Mouse (Mus musculus) embryonic fibroblast, embryonic 13.5 days (primary cell): Measurements from ENCODE around the gene Fsd2. TPM values are rescaled to one million over a fixed set of nuclear protein-coding genes. Genes with fewer than 3 reads are reported as not detected.

ENCODE experiments used
- H3K27ac ChIP-seq: 2 replicates; pipeline ENCODE4 v1.5.1; 2012; ENCODE audit warnings: low read length, control low read depth, inconsistent platforms; ENCODE audit not compliant: insufficient read depth
- H3K4me1 ChIP-seq: 2 replicates; pipeline ENCODE4 v1.6.1; 2011; ENCODE audit warnings: low read length; ENCODE audit not compliant: control insufficient read depth, insufficient read depth
- H3K4me3 ChIP-seq: 2 replicates; pipeline ENCODE4 v1.5.1; 2011; ENCODE audit warnings: mild to moderate bottlenecking, control low read depth, low read length; ENCODE audit not compliant: insufficient read depth
- CTCF ChIP-seq: IDR thresholded peaks from 2 replicates; pipeline ENCODE4 v1.5.1; 2011; ENCODE audit warnings: mild to moderate bottlenecking, control low read depth, low read length, moderate library complexity, borderline replicate concordance; ENCODE audit not compliant: insufficient read depth
- POLR2A ChIP-seq: IDR thresholded peaks from 2 replicates; pipeline ENCODE4 v1.6.1; 2011; ENCODE audit warnings: low read depth, mild to moderate bottlenecking, control low read depth, low read length, moderate library complexity
- polyA plus RNA-seq: library from polyadenylated mRNA; stranded (reverse); fragments of >200 nt; gene quantifications from 2 replicates; pipeline ENCODE4 v1.2.4, GENCODE M21; 2011; ENCODE audit warnings: low read depth; ENCODE audit not compliant: missing spikeins, insufficient read length

Gene Fsd2
- polyA plus RNA-seq, 1 experiment: not detected

DNA sequence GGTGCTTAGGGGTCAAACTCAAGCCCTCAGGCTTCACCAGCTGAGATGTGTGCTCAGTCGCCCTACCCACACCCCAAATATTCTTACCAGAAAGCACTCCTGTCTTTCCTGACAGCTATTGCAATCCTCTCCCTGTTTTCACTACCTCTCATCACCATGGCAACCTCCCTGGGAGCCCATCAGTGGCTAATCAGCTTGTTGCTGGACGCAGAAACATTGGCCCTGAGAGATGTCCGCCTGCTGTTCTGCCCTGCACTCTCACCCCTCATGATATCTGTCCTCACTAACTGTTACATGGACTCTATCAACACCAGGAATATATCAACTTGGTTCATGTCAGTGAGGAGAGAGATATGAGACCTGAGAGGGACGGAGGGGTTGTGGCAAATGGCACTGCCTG lies 13.2 kb downstream of the Fsd2 start:
- no peak for TF ChIP-seq POLR2A
- no peak for TF ChIP-seq CTCF
- Histone ChIP-seq H3K4me3 (no peak overlapping the region), H3K4me1 (no peaks in the 10 kb centered on the region), H3K27ac (no peak overlapping the region)

DNA sequence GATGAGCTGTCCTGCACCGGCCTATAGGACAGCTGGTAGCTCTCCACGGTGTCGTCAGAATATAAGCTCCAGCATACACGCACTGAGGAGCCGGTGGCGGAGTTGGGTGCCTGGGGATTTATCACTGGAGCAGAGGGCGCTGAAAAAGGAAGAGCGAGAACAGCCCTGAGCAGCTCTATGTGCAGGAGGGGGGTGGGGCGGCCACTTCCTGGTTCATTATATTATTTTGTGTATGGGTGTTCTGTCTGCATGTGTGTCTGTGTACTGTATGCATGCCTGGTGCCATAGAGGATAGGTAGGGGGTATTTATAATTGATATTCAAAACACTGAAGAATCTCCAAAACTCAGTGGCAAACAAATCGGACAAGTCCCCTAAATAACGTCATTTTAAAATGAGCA lies 17.9 kb downstream of the Fsd2 start:
- no peak for TF ChIP-seq CTCF

DNA sequence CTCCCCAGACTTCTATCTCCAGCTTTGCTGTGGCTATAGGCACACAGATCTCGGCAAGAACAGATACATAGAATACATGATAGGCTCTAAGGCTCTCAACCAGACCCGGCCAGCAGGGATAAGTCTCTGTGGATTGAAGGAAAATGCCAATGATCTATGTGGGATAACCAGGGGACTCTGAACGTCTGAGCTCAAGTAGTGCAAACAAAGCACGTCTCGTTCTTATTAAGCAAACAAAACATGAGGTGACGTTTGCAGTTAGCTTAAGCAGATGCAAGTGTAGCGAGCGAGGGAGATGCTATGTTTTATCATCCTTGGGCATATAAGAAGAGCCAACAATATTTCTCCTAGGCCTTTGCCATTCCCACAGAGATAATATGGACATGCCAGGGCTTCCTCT lies 23.8 kb downstream of the Fsd2 start:
- H3K4me3 ChIP-seq: no peak overlapping the region
- H3K27ac ChIP-seq: no peak overlapping the region
- H3K4me1 ChIP-seq: no peaks in the 10 kb centered on the region
- no peak for TF ChIP-seq CTCF
- no peak for TF ChIP-seq POLR2A

More for the DNA sequence above, 17.9 kb downstream of the Fsd2 start:
- no peak overlapping the region for H3K4me3 ChIP-seq
- H3K27ac ChIP-seq: no peak overlapping the region
- no peaks in the 10 kb centered on the region for H3K4me1 ChIP-seq

DNA sequence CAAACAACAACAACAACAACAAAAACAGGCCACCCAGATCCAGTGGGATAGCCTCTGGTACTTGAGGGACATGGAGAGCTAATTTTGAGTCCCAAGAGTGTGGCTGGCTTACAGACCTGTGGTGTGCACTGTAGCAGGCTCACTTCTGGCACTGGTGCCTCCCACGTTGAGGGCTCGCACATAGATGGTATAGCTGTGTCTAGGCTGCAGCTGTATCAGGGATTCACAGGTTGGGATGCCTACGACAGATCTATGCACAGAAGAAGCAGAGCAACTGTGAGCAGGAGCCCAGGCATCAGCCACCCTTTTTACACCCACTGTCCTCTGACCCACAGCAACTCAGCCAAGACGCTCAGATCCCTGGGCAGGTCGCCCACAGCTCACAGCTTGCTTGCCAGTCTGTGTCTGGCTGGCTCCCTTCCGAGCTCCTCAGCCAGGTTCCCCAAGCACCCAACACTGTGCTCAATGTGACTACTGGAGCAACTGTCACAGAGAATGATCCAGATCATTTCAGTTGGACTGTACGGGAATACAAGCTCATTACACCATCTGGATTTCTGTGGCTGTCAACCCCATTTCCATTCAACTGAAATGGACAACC lies 24.7 kb downstream of the Fsd2 start:
- no peak for TF ChIP-seq CTCF
- TF ChIP-seq POLR2A: no peak
- Histone ChIP-seq H3K4me3 (no peak overlapping the region), H3K4me1 (no peaks in the 10 kb centered on the region), H3K27ac (no peak overlapping the region)

DNA sequence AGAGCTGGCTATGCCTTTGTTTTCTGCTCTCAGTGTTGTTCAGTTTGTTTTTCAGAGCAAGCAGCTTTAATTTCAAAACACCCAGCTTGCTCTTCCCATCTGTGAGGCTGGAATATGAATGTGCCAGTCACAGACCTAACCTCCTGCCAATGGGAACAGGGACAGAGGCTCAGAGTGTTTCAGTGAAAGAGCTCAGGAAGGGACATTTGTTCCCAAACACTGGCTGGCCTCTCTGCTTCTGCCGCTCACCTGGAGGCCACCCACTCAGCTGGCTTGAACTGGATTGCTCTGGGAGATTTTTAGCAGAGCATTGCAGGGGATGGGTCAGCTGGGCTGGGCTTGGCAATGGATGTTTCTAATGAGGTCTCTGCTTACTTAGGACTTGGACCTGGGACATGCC lies 25.7 kb downstream of the Fsd2 start:
- TF ChIP-seq CTCF (no peak), POLR2A (no peak)
- Histone ChIP-seq H3K4me1 (no peaks in the 10 kb centered on the region), H3K4me3 (no peak overlapping the region), H3K27ac (no peak overlapping the region)

DNA sequence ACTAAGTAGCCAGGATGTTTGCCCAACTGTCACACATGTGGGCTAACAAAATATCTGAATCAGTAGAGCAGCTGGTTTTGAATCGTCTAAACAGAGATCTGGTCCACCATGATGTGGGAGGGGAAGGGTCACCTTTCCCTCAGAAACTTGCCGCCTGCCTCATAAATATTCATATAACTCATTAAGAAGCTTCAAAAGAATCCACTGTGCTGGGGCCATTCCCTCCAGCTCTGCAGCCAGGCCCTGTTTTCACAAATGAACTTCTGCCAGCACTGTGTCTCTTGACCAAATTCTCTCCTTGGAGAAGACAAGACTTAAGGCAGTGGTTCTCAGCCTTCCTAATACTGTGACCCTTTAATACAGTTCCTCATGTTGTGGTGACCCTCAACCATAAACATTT lies 27.2 kb downstream of the Fsd2 start:
- TF ChIP-seq POLR2A (no peak), CTCF (no peak)
- H3K4me1 ChIP-seq: no peaks in the 10 kb centered on the region
- H3K4me3 ChIP-seq: no peak overlapping the region
- H3K27ac ChIP-seq: no peak overlapping the region

DNA sequence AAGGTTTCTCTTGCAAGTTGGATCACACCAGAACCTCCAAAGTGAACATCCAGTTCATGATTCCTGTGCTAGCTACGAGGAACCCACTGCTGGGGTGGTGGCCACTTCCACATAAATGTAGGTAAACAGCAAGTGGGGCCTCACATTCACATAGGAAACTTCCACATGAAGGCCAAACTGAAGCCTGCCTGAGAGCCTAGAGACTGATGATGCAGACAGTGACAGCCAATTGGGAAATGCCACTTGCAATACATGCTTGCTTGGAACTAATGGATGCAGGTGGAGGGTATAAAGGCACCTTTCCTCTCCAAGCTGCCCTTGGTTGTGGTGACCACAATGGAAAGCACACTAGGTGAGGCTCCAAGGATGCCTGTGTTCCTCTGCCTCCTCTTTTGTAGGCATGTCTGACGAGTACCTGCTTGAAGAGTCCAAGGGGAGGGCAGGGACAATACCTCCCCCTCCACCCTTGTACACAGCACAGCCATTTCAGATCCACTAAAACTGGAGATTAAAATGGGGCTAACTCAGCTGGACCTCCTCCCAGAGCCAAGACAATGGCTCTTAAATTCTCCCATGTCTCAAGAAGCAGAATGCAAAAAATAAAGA lies 28.6 kb downstream of the Fsd2 start:
- Histone ChIP-seq H3K27ac (no peak overlapping the region), H3K4me1 (no peaks in the 10 kb centered on the region), H3K4me3 (no peak overlapping the region)
- no peak for TF ChIP-seq CTCF
- TF ChIP-seq POLR2A: no peak

DNA sequence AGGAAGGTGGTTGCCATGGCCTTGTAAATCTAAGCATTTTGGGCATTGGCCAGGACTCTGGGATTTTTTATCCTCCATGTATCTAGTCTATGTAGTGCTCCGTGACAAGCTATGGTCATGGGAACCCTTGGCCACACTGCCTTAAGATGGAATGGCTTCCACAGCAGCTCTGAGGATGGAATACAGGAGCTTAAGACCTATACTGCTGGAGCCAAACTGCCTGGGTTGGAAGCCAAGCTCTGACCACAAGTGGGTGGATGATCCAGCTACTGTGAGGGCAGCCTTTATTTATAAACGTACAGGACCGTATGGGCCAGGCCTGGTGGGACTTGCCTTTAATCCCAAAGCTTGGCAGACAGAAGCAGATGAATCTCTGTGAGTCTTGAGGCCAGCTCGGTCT lies 30.3 kb downstream of the Fsd2 start:
- Histone ChIP-seq H3K4me1 (no peaks in the 10 kb centered on the region), H3K4me3 (no peak overlapping the region), H3K27ac (no peak overlapping the region)
- TF ChIP-seq CTCF (no peak), POLR2A (no peak)

DNA sequence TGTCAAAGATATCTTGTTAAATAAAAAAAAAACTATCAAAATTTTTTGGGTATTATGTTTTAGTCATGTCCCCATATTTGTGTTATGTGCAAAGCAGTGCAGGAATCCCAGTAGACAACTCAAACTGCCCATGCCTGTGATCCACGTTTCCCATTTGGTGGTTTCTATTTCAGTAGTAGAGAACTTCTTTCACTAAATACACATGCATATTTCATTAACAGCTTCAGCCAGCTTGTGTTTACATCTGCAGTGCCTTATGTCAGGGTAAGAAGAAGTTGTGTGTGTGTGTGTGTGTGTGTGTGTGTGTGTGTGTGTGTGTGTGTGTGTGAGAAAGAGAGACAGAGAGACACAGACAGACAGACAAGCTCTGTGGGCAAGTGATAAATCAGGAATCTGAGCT lies 35.3 kb downstream of the Fsd2 start:
- TF ChIP-seq POLR2A: no peak
- TF ChIP-seq CTCF: no peak
- H3K4me1 ChIP-seq: no peaks in the 10 kb centered on the region; the same call in 1 of the 2 replicates
- H3K4me3 ChIP-seq: no peak overlapping the region
- H3K27ac ChIP-seq: no peak overlapping the region

DNA sequence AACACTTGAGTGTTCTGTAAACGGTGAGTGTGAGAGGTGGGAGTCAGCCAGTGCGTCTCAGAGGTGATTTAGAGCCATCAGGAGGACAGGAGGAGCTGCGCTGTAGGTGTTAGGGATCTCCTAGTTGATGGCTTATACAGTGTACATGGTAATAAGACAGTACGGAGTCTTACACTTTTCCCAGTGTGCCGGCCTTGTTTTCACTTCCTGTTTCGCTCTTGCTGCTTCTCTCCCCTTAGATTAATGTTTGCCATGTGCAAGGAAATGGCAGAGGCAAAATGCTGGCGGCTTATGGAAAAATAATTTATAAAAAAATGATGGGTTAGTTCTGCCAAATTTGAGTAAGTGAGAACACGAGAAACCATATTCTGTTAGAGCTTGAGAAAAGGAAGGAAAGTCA lies 37.8 kb downstream of the Fsd2 start:
- TF ChIP-seq POLR2A: no peak
- no peak for TF ChIP-seq CTCF
- no peak overlapping the region for H3K4me3 ChIP-seq
- no peak overlapping the region for H3K27ac ChIP-seq
- peaks cover 2% of the 10 kb centered on the region; the same call in 1 of the 2 replicates for H3K4me1 ChIP-seq
